Mouse (Mus musculus): ENCODE results near the gene Rph3al. TPM values are rescaled to one million over a fixed set of nuclear protein-coding genes. Genes with fewer than 3 reads are reported as not detected.
A peak's percentile ranks its signal among the peaks of the same experiment; 100 is the strongest.

Gene Rph3al
- total RNA-seq, 2 experiments from 2014 or later = not detected

GRCm38 (mm10) chr11:75835587-75836239 lies 102.5 kb downstream of the Rph3al start:
- no peak; the same call in 1 of the 2 replicates for ATAC-seq (replicated peaks; ENCODE audit: poor library complexity, severe bottlenecking)

GRCm38 (mm10) chr11:75833081-75833480 lies 105.1 kb downstream of the Rph3al start:
- no peak for ATAC-seq (replicated peaks; ENCODE audit: poor library complexity, severe bottlenecking)

DNA sequence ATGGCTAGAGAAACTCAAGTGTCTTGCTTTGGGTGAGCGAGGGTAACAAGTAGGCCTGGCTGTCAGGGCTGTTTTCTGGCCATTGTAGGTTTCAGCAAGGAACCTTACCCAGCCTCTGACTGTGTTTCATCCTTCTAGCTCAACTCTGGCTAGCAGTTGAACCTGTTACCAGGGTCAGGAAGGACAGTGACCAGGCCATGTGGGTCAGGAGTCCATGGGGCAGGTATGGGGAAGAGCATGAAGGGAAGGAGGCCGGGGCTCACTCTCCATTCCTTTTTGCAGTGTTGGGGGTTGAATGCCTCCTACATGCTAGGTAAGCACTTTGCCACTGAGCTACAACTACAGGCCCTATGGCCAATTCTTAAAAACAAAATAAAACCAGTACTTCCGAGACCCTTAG lies 107.8 kb downstream of the Rph3al start:
- no peak for ATAC-seq (replicated peaks; ENCODE audit: poor library complexity, severe bottlenecking)

DNA sequence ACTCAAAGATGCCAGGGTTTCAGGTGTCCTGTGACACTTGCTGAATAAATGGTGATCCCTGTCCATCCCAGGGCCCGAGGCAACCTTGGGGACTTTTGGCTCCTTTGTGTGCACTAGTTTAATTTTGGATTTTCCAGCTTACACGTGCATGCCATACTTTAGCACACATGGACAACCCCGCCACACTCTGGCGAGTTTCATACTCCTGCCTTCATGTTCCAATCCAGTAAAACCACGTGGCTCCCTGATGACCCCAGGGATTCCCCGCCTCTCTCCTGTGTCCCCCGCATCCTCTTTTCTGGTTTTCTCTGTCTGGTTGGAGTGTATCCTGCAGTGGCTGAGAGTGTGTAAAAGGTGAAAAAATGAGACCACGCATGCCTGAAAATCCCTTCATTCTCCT lies 110.8 kb downstream of the Rph3al start:
- no peak for ATAC-seq (replicated peaks; ENCODE audit: poor library complexity, severe bottlenecking)

- ATAC-seq (replicated peaks; ENCODE audit: poor library complexity, severe bottlenecking) = no peak
Observed at GRCm38 (mm10) chr11:75823506-75823905, 114.7 kb downstream of the Rph3al start.

- no peak for ATAC-seq (replicated peaks; ENCODE audit: poor library complexity, severe bottlenecking)
Observed at GRCm38 (mm10) chr11:75813085-75813484, 125.1 kb downstream of the Rph3al start.

GRCm38 (mm10) chr11:75811900-75812299 lies 126.3 kb downstream of the Rph3al start:
- ATAC-seq (replicated peaks; ENCODE audit: poor library complexity, severe bottlenecking) = no peak

- ATAC-seq (replicated peaks; ENCODE audit: poor library complexity, severe bottlenecking) = no peak
Observed at GRCm38 (mm10) chr11:75810526-75810925, 127.7 kb downstream of the Rph3al start.

GRCm38 (mm10) chr11:75807486-75807885 lies 130.7 kb downstream of the Rph3al start:
- no peak for ATAC-seq (replicated peaks; ENCODE audit: poor library complexity, severe bottlenecking)

- ATAC-seq (replicated peaks; ENCODE audit: poor library complexity, severe bottlenecking) = no peak
Observed at GRCm38 (mm10) chr11:75801771-75802550, 136.3 kb downstream of the Rph3al start.

GRCm38 (mm10) chr11:75801369-75801768 lies 136.9 kb downstream of the Rph3al start:
- ATAC-seq (replicated peaks; ENCODE audit: poor library complexity, severe bottlenecking) = no peak

- ATAC-seq (replicated peaks; ENCODE audit: poor library complexity, severe bottlenecking) = no peak
Observed at GRCm38 (mm10) chr11:75796536-75797246, 141.5 kb downstream of the Rph3al start.

- peak; percentile 53; the same call in 1 of the 2 replicates for ATAC-seq (replicated peaks; ENCODE audit: poor library complexity, severe bottlenecking)
Observed at GRCm38 (mm10) chr11:75796029-75796445, 142.2 kb downstream of the Rph3al start, which contains the start of gene Doc2b. Gene Doc2b, minus strand, starts transcription at chr11:75796049.

GRCm38 (mm10) chr11:75795321-75795636 lies 142.9 kb downstream of the Rph3al start:
- ATAC-seq (replicated peaks; ENCODE audit: poor library complexity, severe bottlenecking) = no peak

- 0 out of 2 replicates have a peak, but pooled peaks have one; percentile 9 for ATAC-seq (replicated peaks; ENCODE audit: poor library complexity, severe bottlenecking)
Observed at GRCm38 (mm10) chr11:75794602-75795320, 143.5 kb downstream of the Rph3al start.

- no peak for ATAC-seq (replicated peaks; ENCODE audit: poor library complexity, severe bottlenecking)
Observed at GRCm38 (mm10) chr11:75793351-75793750, 144.9 kb downstream of the Rph3al start.

DNA sequence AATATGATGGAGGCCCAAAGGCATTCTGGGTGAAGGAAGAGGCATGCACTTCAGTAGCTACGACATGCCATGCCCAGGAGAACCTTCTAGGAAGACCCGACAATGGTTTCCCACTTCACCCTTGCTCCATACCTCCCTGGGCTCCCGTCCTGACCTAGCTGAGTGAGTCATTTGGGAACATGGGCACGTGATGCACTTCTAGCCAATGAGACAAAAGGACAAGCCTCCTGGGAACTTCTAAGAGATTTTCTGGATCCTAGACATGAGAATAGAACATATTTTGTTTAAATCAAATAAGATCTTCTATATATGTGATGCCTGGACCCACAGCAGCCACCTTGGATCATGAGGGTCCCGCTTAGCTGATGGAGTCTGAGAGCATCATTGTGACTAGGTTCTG lies 145.7 kb downstream of the Rph3al start:
- no peak for ATAC-seq (replicated peaks; ENCODE audit: poor library complexity, severe bottlenecking)

GRCm38 (mm10) chr11:75785897-75786296 lies 152.3 kb downstream of the Rph3al start:
- no peak for ATAC-seq (replicated peaks; ENCODE audit: poor library complexity, severe bottlenecking)

DNA sequence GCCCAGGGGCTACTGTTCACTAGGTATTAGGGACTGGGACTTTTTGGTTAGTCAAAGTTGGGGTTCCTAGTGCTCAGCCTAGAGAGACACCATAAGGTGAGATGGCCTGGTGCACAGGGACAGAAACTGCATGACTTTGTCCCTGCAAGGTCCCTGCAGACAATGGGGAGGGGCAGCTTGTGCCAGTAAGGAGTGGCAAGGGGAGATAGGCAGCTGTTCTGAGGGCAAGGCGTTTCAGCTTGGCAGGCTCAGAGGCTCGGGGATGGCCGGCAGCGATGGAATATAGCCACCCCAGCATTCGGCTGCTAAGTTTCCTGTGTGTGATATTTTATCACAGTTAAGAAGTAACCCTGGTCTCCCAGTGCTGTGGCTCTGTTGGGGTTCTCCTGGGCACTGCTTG lies 154.4 kb downstream of the Rph3al start:
- ATAC-seq (replicated peaks; ENCODE audit: poor library complexity, severe bottlenecking) = no peak

GRCm38 (mm10) chr11:75781919-75782318 lies 156.3 kb downstream of the Rph3al start:
- peak; percentile 80 for ATAC-seq (replicated peaks; ENCODE audit: poor library complexity, severe bottlenecking)

Data from granulocyte monocyte progenitor cell, adult 5-6 weeks (primary cell).